Mouse (Mus musculus) heart, postnatal 0 days (tissue): ENCODE measurements around the gene Ncapg2. TPM values are rescaled to one million over a fixed set of nuclear protein-coding genes. Genes with fewer than 3 reads are reported as not detected.

Experiments
- ATAC-seq: fragments of 200-750 bp; cut with Nextera tagmentation; 2 replicates; pipeline ENCODE4 v1.8.0; 2017; ENCODE audit warnings: low read depth, moderate number of reproducible peaks, moderate library complexity; ENCODE audit not compliant: insufficient read depth
- DNase-seq: peaks from one replicate; pipeline ENCODE4 v3.0.0-alpha.2; 2016; ENCODE audit warnings: low spot score
- H3K27ac ChIP-seq: fragments of 300-500 bp; sonication (generic); 2 replicates; pipeline ENCODE4 v1.5.1; 2014; ENCODE audit warnings: low read depth, mild to moderate bottlenecking
- H3K27me3 ChIP-seq: fragments of 300-500 bp; sonication (generic); 2 replicates; pipeline ENCODE4 v1.6.1; 2014; ENCODE audit warnings: low read length, mixed read lengths; ENCODE audit not compliant: control insufficient read depth, insufficient read depth
- H3K36me3 ChIP-seq: fragments of 300-500 bp; sonication (generic); replicated peaks from 2 replicates; pipeline ENCODE4 v1.6.1; 2014; ENCODE audit warnings: low read length, mixed read lengths; ENCODE audit not compliant: control insufficient read depth, insufficient read depth
- H3K4me1 ChIP-seq: fragments of 300-500 bp; sonication (generic); 2 replicates; pipeline ENCODE4 v1.6.1; 2014; ENCODE audit warnings: antibody characterized with exemption; ENCODE audit not compliant: control insufficient read depth, insufficient read depth
- H3K4me2 ChIP-seq: fragments of 300-500 bp; sonication (generic); 2 replicates; pipeline ENCODE4 v1.6.1; 2014; ENCODE audit warnings: low read depth, mild to moderate bottlenecking, low read length, moderate library complexity
- H3K4me3 ChIP-seq: fragments of 300-500 bp; sonication (generic); 2 replicates; pipeline ENCODE4 v1.5.1; 2014; ENCODE audit warnings: low read depth, low read length
- H3K9ac ChIP-seq: fragments of 300-500 bp; sonication (generic); replicated peaks from 2 replicates; pipeline ENCODE4 v1.6.1; 2014; ENCODE audit warnings: low read depth, low read length, mixed read lengths
- H3K9me3 ChIP-seq: fragments of 300-500 bp; sonication (generic); replicated peaks from 2 replicates; pipeline ENCODE4 v1.6.1; 2016; ENCODE audit warnings: low read length; ENCODE audit not compliant: control insufficient read depth
- CTCF ChIP-seq: IDR thresholded peaks from 2 replicates; pipeline ENCODE4 v1.5.1; 2016; ENCODE audit warnings: antibody characterized with exemption, control low read depth, low read depth
- EP300 ChIP-seq: IDR thresholded peaks from 2 replicates; pipeline ENCODE4 v1.6.1; 2016; ENCODE audit warnings: antibody characterized with exemption, low read depth
- WGBS: fragments of 180-500 bp; shearing (Covaris S2); extraction: QIAGEN DNeasy Blood & Tissue Kit; methylation state at CpG from one replicate; pipeline ENCODE4 v1.1.7; 2014; 5-methylcytosine and 5-hydroxymethylcytosine counted together
- polyA plus RNA-seq: library from polyadenylated mRNA; unstranded; fragments of >200 nt; fragmentation: Nextera tagmentation; extraction: Ambion mirVana; gene quantifications from 2 replicates; pipeline ENCODE4 v1.2.1, GENCODE M21; 2015
- total RNA-seq: library from RNA; depleted of rRNA; stranded (reverse); fragments of >200 nt; gene quantifications from 2 replicates; pipeline ENCODE4 v1.2.3, GENCODE M21; 2014; ENCODE audit warnings: low replicate concordance

Ncapg2 gene
- total and polyA plus RNA-seq, 2 experiments from 2014 or later: 7.1 to 24.0 TPM

DNA sequence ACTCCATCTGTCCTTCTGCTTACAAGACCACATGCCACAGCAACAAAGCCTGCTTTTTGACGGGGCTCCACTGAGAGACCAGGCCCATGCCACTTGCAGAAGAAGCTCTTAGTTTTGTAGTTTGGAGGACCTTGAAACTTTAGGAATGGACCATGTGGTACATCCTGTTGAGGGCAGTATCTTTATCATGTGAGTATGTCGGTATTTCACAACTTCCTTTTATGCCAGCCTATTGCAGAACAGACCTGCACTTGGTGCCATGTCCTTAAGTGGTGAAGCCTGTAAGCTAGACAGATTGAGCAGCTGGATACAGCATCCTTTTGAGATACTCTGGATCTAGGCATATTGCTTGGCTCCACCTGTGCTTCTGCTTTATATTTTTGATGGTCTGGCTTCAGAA is 68.1 kb downstream of the Ncapg2 start:
- Histone ChIP-seq H3K9me3 (no peaks in the 10 kb centered on the region), H3K9ac (no peak overlapping the region), H3K4me1 (no peaks in the 10 kb centered on the region), H3K4me3 (no peak overlapping the region), H3K4me2 (no peak overlapping the region), H3K36me3 (no peaks in the 10 kb centered on the region), H3K27me3 (no peaks in the 10 kb centered on the region), H3K27ac (no peak overlapping the region)
- ATAC-seq: no peak
- no peak for TF ChIP-seq EP300
- TF ChIP-seq CTCF: no peak
- DNase-seq: no peak
- WGBS: 69% methylated on average over 2 of the region's 2 CpGs

DNA sequence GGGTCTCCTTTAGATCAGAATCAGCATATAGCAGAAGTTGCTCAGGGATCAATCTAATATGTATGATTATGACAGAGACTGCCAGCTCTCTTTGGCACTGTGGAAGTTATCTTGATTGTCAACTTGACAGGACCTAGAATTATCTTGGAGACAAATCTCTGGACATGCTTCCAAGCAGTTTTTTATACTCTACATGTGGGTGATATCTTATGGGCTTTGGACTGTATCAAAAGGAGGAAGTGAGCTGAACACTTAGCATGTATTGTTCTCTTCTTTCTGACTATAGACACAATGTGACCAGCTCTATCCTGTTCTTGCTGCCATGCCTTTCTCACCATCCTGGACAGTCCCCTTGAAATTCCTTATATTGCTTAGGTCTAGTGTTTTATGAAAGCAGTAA is 68.6 kb downstream of the Ncapg2 start:
- no peaks in the 10 kb centered on the region for H3K4me1 ChIP-seq
- no peak overlapping the region for H3K9ac ChIP-seq
- no peak for ATAC-seq
- DNase-seq: no peak
- no peaks in the 10 kb centered on the region for H3K27me3 ChIP-seq
- no peak overlapping the region for H3K4me3 ChIP-seq
- H3K27ac ChIP-seq: no peak overlapping the region
- TF ChIP-seq EP300 (no peak), CTCF (no peak)
- no peak overlapping the region for H3K4me2 ChIP-seq
- no peaks in the 10 kb centered on the region for H3K36me3 ChIP-seq
- H3K9me3 ChIP-seq: no peaks in the 10 kb centered on the region

GRCm38 (mm10) chr12:116474676-116475075 is 69.5 kb downstream of the Ncapg2 start:
- Histone ChIP-seq H3K9ac (no peak overlapping the region), H3K4me3 (no peak overlapping the region), H3K27me3 (no peaks in the 10 kb centered on the region), H3K4me2 (no peak overlapping the region), H3K36me3 (no peaks in the 10 kb centered on the region), H3K27ac (no peak overlapping the region), H3K4me1 (no peaks in the 10 kb centered on the region), H3K9me3 (no peaks in the 10 kb centered on the region)
- WGBS: 52% methylated on average over 3 of the region's 3 CpGs
- no peak for TF ChIP-seq CTCF
- TF ChIP-seq EP300: no peak
- no peak for ATAC-seq
- DNase-seq: no peak

DNA sequence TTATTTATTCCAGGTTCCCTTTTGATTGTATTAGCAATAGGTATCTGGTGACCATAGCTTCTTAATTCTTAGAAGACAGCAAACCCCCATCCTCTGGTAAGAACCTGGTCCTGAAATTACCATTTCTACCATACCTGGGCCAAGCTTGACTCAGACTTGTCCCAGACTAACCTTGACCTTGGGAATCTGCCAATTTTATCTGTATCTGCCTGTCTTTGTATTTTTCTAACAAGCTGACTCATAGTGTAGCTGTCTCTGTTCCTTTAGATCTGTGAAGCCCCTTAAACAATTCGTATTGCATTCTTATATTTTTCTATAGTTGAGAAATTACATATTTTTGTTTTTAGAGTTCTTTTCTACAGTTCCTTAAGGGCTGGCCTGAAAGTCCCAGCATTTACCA is 73.6 kb downstream of the Ncapg2 start:
- Histone ChIP-seq H3K4me1 (no peaks in the 10 kb centered on the region), H3K27ac (no peak overlapping the region), H3K27me3 (no peaks in the 10 kb centered on the region), H3K9ac (no peak overlapping the region), H3K36me3 (no peaks in the 10 kb centered on the region), H3K9me3 (no peaks in the 10 kb centered on the region), H3K4me2 (no peak overlapping the region), H3K4me3 (no peak overlapping the region)
- DNase-seq (no peak), ATAC-seq (no peak)
- no peak for TF ChIP-seq EP300
- no peak for TF ChIP-seq CTCF
- 31% methylated on average over 1 of the region's 1 CpGs for WGBS

GRCm38 (mm10) chr12:116481921-116482320 is 76.7 kb downstream of the Ncapg2 start:
- Histone ChIP-seq H3K4me1 (peaks cover 9% of the 10 kb centered on the region), H3K27me3 (peaks cover 21% of the 10 kb centered on the region), H3K9me3 (no peaks in the 10 kb centered on the region), H3K4me2 (no peak overlapping the region), H3K36me3 (no peaks in the 10 kb centered on the region), H3K4me3 (no peak overlapping the region), H3K9ac (no peak overlapping the region), H3K27ac (no peak overlapping the region)
- 67% methylated on average over 1 of the region's 1 CpGs for WGBS
- TF ChIP-seq CTCF: no peak
- TF ChIP-seq EP300: no peak
- no peak for ATAC-seq
- DNase-seq: no peak

DNA sequence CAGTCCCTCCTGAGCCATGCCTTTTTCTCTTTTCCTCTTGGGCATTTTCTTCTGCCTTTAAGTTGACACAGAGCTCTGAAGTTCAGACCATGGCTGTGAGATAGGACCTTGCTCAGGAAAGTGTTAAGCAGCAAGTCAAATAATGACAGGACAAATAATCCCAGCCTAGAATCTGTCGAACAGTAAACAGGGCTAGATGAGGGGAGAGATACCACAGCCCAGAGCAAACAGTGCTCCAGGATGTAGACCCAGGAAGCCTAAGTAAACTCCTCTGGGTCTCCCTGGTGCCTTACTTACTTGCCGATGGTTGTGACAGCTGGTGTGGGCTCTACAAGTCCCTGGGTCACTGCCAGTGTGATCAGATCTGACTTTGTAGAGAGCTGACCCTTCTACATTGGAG is 78.4 kb downstream of the Ncapg2 start:
- TF ChIP-seq CTCF: no peak
- TF ChIP-seq EP300: no peak
- H3K36me3 ChIP-seq: no peaks in the 10 kb centered on the region
- H3K4me1 ChIP-seq: peaks cover 9% of the 10 kb centered on the region
- peaks cover 29% of the 10 kb centered on the region for H3K27me3 ChIP-seq
- H3K27ac ChIP-seq: no peak overlapping the region
- no peak overlapping the region for H3K4me3 ChIP-seq
- no peak overlapping the region for H3K4me2 ChIP-seq
- H3K9ac ChIP-seq: no peak overlapping the region
- no peaks in the 10 kb centered on the region for H3K9me3 ChIP-seq
- WGBS: 35% methylated on average over 2 of the region's 2 CpGs
- no peak for ATAC-seq
- DNase-seq: no peak
